Mouse (Mus musculus) intestine, embryonic 16.5 days (tissue): ENCODE data around the gene Atp1b2. TPM values are rescaled to one million over a fixed set of nuclear protein-coding genes. Genes with fewer than 3 reads are reported as not detected.
A peak's percentile ranks its signal among the peaks of the same experiment; 100 is the strongest.

ENCODE experiments used
- ATAC-seq: fragments of 200-750 bp; cut with Nextera tagmentation; 2 replicates; pipeline ENCODE4 v1.8.0; 2017; ENCODE audit warnings: moderate TSS enrichment, moderate library complexity
- H3K27ac ChIP-seq: fragments of 300-500 bp; sonication (generic); 2 replicates; pipeline ENCODE4 v1.5.1; 2014; ENCODE audit warnings: mild to moderate bottlenecking, low read length
- H3K27me3 ChIP-seq: fragments of 300-500 bp; sonication (generic); replicated peaks from 2 replicates; pipeline ENCODE4 v1.6.1; 2014; ENCODE audit warnings: low read length, control low read depth, mixed read lengths; ENCODE audit not compliant: control insufficient read depth, insufficient read depth
- H3K36me3 ChIP-seq: fragments of 300-500 bp; sonication (generic); 2 replicates; pipeline ENCODE4 v1.6.1; 2014; ENCODE audit warnings: low read length, control low read depth; ENCODE audit not compliant: control insufficient read depth, insufficient read depth
- H3K4me1 ChIP-seq: fragments of 300-500 bp; sonication (generic); 2 replicates; pipeline ENCODE4 v1.6.1; 2014; ENCODE audit warnings: low read length, control low read depth, mixed read lengths; ENCODE audit not compliant: control insufficient read depth, insufficient read depth
- H3K4me2 ChIP-seq: fragments of 300-500 bp; sonication (generic); 2 replicates; pipeline ENCODE4 v1.6.1; 2014; ENCODE audit warnings: low read depth, low read length, control low read depth
- H3K4me3 ChIP-seq: fragments of 300-500 bp; sonication (generic); 2 replicates; pipeline ENCODE4 v1.5.1; 2014; ENCODE audit warnings: mild to moderate bottlenecking, low read length
- H3K9ac ChIP-seq: fragments of 300-500 bp; sonication (generic); 2 replicates; pipeline ENCODE4 v1.6.1; 2014; ENCODE audit warnings: low read depth, low read length
- H3K9me3 ChIP-seq: fragments of 300-500 bp; sonication (generic); 2 replicates; pipeline ENCODE4 v1.6.1; 2016; ENCODE audit warnings: low read length, control low read depth; ENCODE audit not compliant: control insufficient read depth
- WGBS: fragments of 180-500 bp; shearing (Covaris S2); extraction: QIAGEN DNeasy Blood & Tissue Kit; methylation state at CpG from one replicate; pipeline ENCODE4 v1.1.7; 2014; 5-methylcytosine and 5-hydroxymethylcytosine counted together
- microRNA counts: library from miRNA; unstranded; fragments of <30 nt; microRNA quantifications from one replicate; lab custom pipeline; 2016
- microRNA-seq: library from miRNA; unstranded; fragments of <30 nt; microRNA quantifications from one replicate; pipeline ENCODE4, GENCODE M21; 2016
- polyA plus RNA-seq: library from polyadenylated mRNA; unstranded; fragments of >200 nt; fragmentation: Nextera tagmentation; extraction: Ambion mirVana; gene quantifications from 2 replicates; pipeline ENCODE4 v1.2.1, GENCODE M21; 2015

Gene Atp1b2
- polyA plus RNA-seq, 1 experiment from 2014 or later = 6.6 TPM

GRCm38 (mm10) chr11:69557381-69557958, 48.3 kb downstream of the Atp1b2 start:
- Histone ChIP-seq H3K4me1 (peaks cover 10% of the 10 kb centered on the region), H3K9me3 (no peaks in the 10 kb centered on the region), H3K27me3 (no peaks in the 10 kb centered on the region), H3K4me3 (no peak overlapping the region), H3K9ac (no peak overlapping the region), H3K36me3 (peaks cover 5% of the 10 kb centered on the region), H3K27ac (no peak overlapping the region), H3K4me2 (no peak overlapping the region)
- ATAC-seq = no peak
- WGBS = 44% methylated on average over 14 of the region's 14 CpGs

GRCm38 (mm10) chr11:69554539-69555140, 51.1 kb downstream of the Atp1b2 start:
- H3K4me1 ChIP-seq = peaks cover 10% of the 10 kb centered on the region
- H3K4me3 ChIP-seq = no peak overlapping the region
- 85% methylated on average over 5 of the region's 5 CpGs for WGBS
- no peaks in the 10 kb centered on the region for H3K9me3 ChIP-seq
- H3K9ac ChIP-seq = no peak overlapping the region
- H3K27ac ChIP-seq = no peak overlapping the region
- ATAC-seq = no peak
- no peak overlapping the region for H3K4me2 ChIP-seq
- H3K27me3 ChIP-seq = no peaks in the 10 kb centered on the region
- no peaks in the 10 kb centered on the region for H3K36me3 ChIP-seq

- 28% methylated on average over 2 of the region's 2 CpGs for WGBS
- H3K4me2 ChIP-seq = no peak overlapping the region
Measured at GRCm38 (mm10) chr11:69553341-69553721, 52.4 kb downstream of the Atp1b2 start.

GRCm38 (mm10) chr11:69552622-69553340, 53.0 kb downstream of the Atp1b2 start:
- H3K36me3 ChIP-seq = no peaks in the 10 kb centered on the region
- H3K4me2 ChIP-seq = no peak overlapping the region
- no peaks in the 10 kb centered on the region for H3K9me3 ChIP-seq
- H3K9ac ChIP-seq = no peak overlapping the region; the same call in 1 of the 2 replicates
- no peak overlapping the region for H3K4me3 ChIP-seq
- no peaks in the 10 kb centered on the region for H3K27me3 ChIP-seq
- 0 out of 2 replicates have a peak, but pooled peaks have one; percentile 11 for ATAC-seq
- H3K4me1 ChIP-seq = peaks cover 1% of the 10 kb centered on the region
- WGBS = 22% methylated on average over 14 of the region's 14 CpGs
- no peak overlapping the region for H3K27ac ChIP-seq

More at GRCm38 (mm10) chr11:69553341-69553721, 52.4 kb downstream of the Atp1b2 start:
- H3K27me3 ChIP-seq = no peaks in the 10 kb centered on the region
- H3K9ac ChIP-seq = no peak overlapping the region
- H3K27ac ChIP-seq = no peak overlapping the region
- no peaks in the 10 kb centered on the region for H3K9me3 ChIP-seq
- no peak for ATAC-seq
- H3K4me3 ChIP-seq = no peak overlapping the region
- no peaks in the 10 kb centered on the region for H3K36me3 ChIP-seq
- no peaks in the 10 kb centered on the region for H3K4me1 ChIP-seq

- H3K27me3 ChIP-seq = no peaks in the 10 kb centered on the region
- no peak overlapping the region for H3K9ac ChIP-seq
- H3K4me2 ChIP-seq = no peak overlapping the region
- peaks cover 13% of the 10 kb centered on the region for H3K4me1 ChIP-seq
- H3K27ac ChIP-seq = no peak overlapping the region
- ATAC-seq = no peak
- H3K9me3 ChIP-seq = no peaks in the 10 kb centered on the region
- no peak overlapping the region for H3K4me3 ChIP-seq
- WGBS = 69% methylated on average over 4 of the region's 4 CpGs
- H3K36me3 ChIP-seq = no peaks in the 10 kb centered on the region
Measured at GRCm38 (mm10) chr11:69551310-69551709, 54.4 kb downstream of the Atp1b2 start.

MicroRNAs encoded within 50 kb of the gene (microRNA counts, 519-probe panel; counts per million panel counts)
- 2,457 counts per million, percentile 60 among the panel's probes with 10 or more counts for microRNA mmu-miR-467f (lab: Ali Mortazavi, UCI)

Small RNA genes within 50 kb of the gene (microRNA-seq; reads per million reads assigned to microRNA genes)
- gene Mir467f = not detected

Other genes with a start within 250 kb of the Atp1b2 start
- gene Chd3, start 236.5 kb downstream of the Atp1b2 start, polyA plus RNA-seq = 33.4 and 35.5 TPM in 2 replicates
- 168 and 170 TPM in 2 replicates for gene Naa38, start 210.5 kb downstream of the Atp1b2 start, polyA plus RNA-seq
- 22.6 and 24.0 TPM in 2 replicates for gene Cyb5d1, start 210.3 kb downstream of the Atp1b2 start, polyA plus RNA-seq
- 30.8 and 31.0 TPM in 2 replicates for gene Tmem88, start 207.7 kb downstream of the Atp1b2 start, polyA plus RNA-seq
- 17.6 and 18.8 TPM in 2 replicates for gene Kdm6b, start 192.3 kb downstream of the Atp1b2 start, polyA plus RNA-seq
- gene Dnah2, start 56.8 kb downstream of the Atp1b2 start, polyA plus RNA-seq = 0.93 and 1.0 TPM in 2 replicates
- gene Efnb3, start 45.7 kb downstream of the Atp1b2 start, polyA plus RNA-seq = 6.3 and 6.8 TPM in 2 replicates
- 24.5 and 26.6 TPM in 2 replicates for gene Wrap53, start 25.7 kb downstream of the Atp1b2 start, polyA plus RNA-seq
- gene Trp53, start 25.6 kb downstream of the Atp1b2 start, polyA plus RNA-seq = 132 and 148 TPM in 2 replicates
- 0.10 and 0.72 TPM in 2 replicates for gene Shbg, start 12.0 kb upstream of the Atp1b2 start, polyA plus RNA-seq
- 15.4 and 18.1 TPM in 2 replicates for gene Sat2, start 16.1 kb upstream of the Atp1b2 start, polyA plus RNA-seq
- gene Fxr2, start 27.0 kb upstream of the Atp1b2 start, polyA plus RNA-seq = 12.1 and 12.6 TPM in 2 replicates
- not detected in 2 replicates for gene Sox15, start 49.4 kb upstream of the Atp1b2 start, polyA plus RNA-seq
- 68.3 and 69.9 TPM in 2 replicates for gene Mpdu1, start 56.7 kb upstream of the Atp1b2 start, polyA plus RNA-seq
- 14.0 and 14.7 TPM in 2 replicates for gene Cd68, start 60.2 kb upstream of the Atp1b2 start, polyA plus RNA-seq
- gene Eif4a1, start 66.5 kb upstream of the Atp1b2 start, polyA plus RNA-seq = 524 and 563 TPM in 2 replicates
- 51.8 and 60.3 TPM in 2 replicates for gene Senp3, start 76.1 kb upstream of the Atp1b2 start, polyA plus RNA-seq
- 0.44 and 0.57 TPM in 2 replicates for gene Tnfsf13, start 79.8 kb upstream of the Atp1b2 start, polyA plus RNA-seq
- 6.0 and 6.3 TPM in 2 replicates for gene Tnfsf12, start 89.9 kb upstream of the Atp1b2 start, polyA plus RNA-seq
- 3.0 and 3.3 TPM in 2 replicates for gene Tnfsfm13, start 90.2 kb upstream of the Atp1b2 start, polyA plus RNA-seq
- gene Polr2a, start 152.7 kb upstream of the Atp1b2 start, polyA plus RNA-seq = 14.8 and 16.8 TPM in 2 replicates
- gene Slc35g3, start 156.0 kb upstream of the Atp1b2 start, polyA plus RNA-seq = 0.13 and 0.16 TPM in 2 replicates
- 2.3 and 2.4 TPM in 2 replicates for gene Zbtb4, start 160.0 kb upstream of the Atp1b2 start, polyA plus RNA-seq
- gene Chrnb1, start 190.0 kb upstream of the Atp1b2 start, polyA plus RNA-seq = 3.9 and 4.7 TPM in 2 replicates
- gene Fgf11, start 195.9 kb upstream of the Atp1b2 start, polyA plus RNA-seq = 1.3 and 1.4 TPM in 2 replicates
- 34.6 and 42.7 TPM in 2 replicates for gene Tmem102, start 199.7 kb upstream of the Atp1b2 start, polyA plus RNA-seq
- gene Gm39566, start 209.4 kb upstream of the Atp1b2 start, polyA plus RNA-seq = not detected in 2 replicates
- gene Spem2, start 212.5 kb upstream of the Atp1b2 start, polyA plus RNA-seq = not detected in 2 replicates
- 0.22 TPM in 1 of 2 replicates, not detected in the other for gene Spem1, start 216.2 kb upstream of the Atp1b2 start, polyA plus RNA-seq
- 3.4 and 4.1 TPM in 2 replicates for gene Nlgn2, start 231.8 kb upstream of the Atp1b2 start, polyA plus RNA-seq
- gene Tmem256, start 232.6 kb upstream of the Atp1b2 start, polyA plus RNA-seq = 470 and 476 TPM in 2 replicates
- gene Plscr3, start 240.4 kb upstream of the Atp1b2 start, polyA plus RNA-seq = 73.0 and 75.2 TPM in 2 replicates